Mouse (Mus musculus) lung, embryonic 14.5 days (tissue): ENCODE measurements around the gene Zfp710. TPM values are rescaled to one million over a fixed set of nuclear protein-coding genes. Genes with fewer than 3 reads are reported as not detected.
A peak's percentile ranks its signal among the peaks of the same experiment; 100 is the strongest.

Experiments used
- ATAC-seq: fragments of 200-750 bp; cut with Nextera tagmentation; 2 replicates; pipeline ENCODE4 v1.8.0; 2017; ENCODE audit warnings: mild to moderate bottlenecking, moderate TSS enrichment, moderate library complexity; ENCODE audit not compliant: insufficient read depth
- DNase-seq: peaks from one replicate; pipeline ENCODE4 v3.0.0-alpha.2; 2015
- H3K27ac ChIP-seq: fragments of 300-500 bp; sonication (generic); 2 replicates; pipeline ENCODE4 v1.5.1; 2014; ENCODE audit warnings: low read depth, mild to moderate bottlenecking, moderate library complexity
- H3K27me3 ChIP-seq: fragments of 300-500 bp; sonication (generic); 2 replicates; pipeline ENCODE4 v1.6.1; 2014; ENCODE audit warnings: low read length, control low read depth; ENCODE audit not compliant: insufficient read depth
- H3K36me3 ChIP-seq: fragments of 300-500 bp; sonication (generic); 2 replicates; pipeline ENCODE4 v1.6.1; 2014; ENCODE audit warnings: control low read depth; ENCODE audit not compliant: insufficient read depth
- H3K4me1 ChIP-seq: fragments of 300-500 bp; sonication (generic); 2 replicates; pipeline ENCODE4 v1.6.1; 2014; ENCODE audit warnings: antibody characterized with exemption, control low read depth; ENCODE audit not compliant: insufficient read depth
- H3K4me2 ChIP-seq: fragments of 300-500 bp; sonication (generic); 2 replicates; pipeline ENCODE4 v1.6.1; 2014; ENCODE audit warnings: mild to moderate bottlenecking
- H3K4me3 ChIP-seq: fragments of 300-500 bp; sonication (generic); 2 replicates; pipeline ENCODE4 v1.5.1; 2014; ENCODE audit warnings: low read depth, low read length
- H3K9ac ChIP-seq: fragments of 300-500 bp; sonication (generic); 2 replicates; pipeline ENCODE4 v1.6.1; 2014
- H3K9me3 ChIP-seq: fragments of 300-500 bp; sonication (generic); 2 replicates; pipeline ENCODE4 v1.6.1; 2016; ENCODE audit warnings: low read depth, low read length, control low read depth
- CTCF ChIP-seq: IDR thresholded peaks from 2 replicates; pipeline ENCODE4 v1.5.1; 2016; ENCODE audit warnings: antibody characterized with exemption, low read depth
- WGBS: fragments of 180-500 bp; shearing (Covaris S2); extraction: QIAGEN DNeasy Blood & Tissue Kit; methylation state at CpG from one replicate; pipeline ENCODE4 v1.1.7; 2014; 5-methylcytosine and 5-hydroxymethylcytosine counted together
- polyA plus RNA-seq: library from polyadenylated mRNA; unstranded; fragments of >200 nt; fragmentation: Nextera tagmentation; extraction: Ambion mirVana; gene quantifications from 2 replicates; pipeline ENCODE4 v1.2.1, GENCODE M21; 2014

Gene Zfp710
- polyA plus RNA-seq, 1 experiment from 2014 or later = 17.7 TPM

DNA sequence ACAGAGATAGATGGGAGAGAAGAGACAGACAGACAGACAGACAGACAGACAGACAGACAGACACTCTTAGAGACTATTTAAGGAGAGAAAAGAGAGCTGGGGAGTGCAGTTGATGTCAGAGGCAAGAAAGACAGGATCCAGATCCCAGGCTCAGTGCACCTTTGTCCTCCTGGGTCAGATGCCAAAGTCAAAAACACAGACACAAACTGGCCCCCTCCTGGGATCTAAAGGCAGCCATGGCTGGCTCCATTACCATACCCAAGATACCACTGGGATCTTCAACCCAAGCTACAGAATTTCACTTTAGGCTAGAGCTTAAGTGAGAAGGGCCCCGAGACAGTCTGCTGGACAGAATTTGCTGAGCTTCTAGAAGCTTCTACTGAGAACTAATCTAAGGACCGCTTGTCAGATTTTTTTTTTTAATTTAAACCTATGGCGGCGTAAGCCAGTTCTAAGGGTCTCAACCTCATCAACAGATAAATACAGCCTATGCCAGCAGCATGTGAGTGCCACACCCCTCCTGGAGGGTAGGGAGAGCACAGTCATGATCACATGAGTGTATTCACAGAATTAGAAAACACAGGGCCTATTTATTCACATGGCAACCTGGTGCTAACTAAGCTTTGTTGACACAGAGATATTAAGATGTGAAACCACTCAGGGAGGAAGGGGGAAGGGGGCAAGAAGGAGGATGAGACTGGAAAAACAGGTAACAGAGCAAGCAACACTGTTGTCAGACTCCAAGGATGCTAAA is 81.2 kb downstream of the Zfp710 start:
- WGBS = 92% methylated on average over 4 of the region's 4 CpGs
- ATAC-seq (no peak), DNase-seq (no peak)
- Histone ChIP-seq H3K27ac (no peak overlapping the region), H3K9ac (no peak overlapping the region), H3K4me1 (no peaks in the 10 kb centered on the region), H3K4me2 (no peak overlapping the region), H3K27me3 (no peaks in the 10 kb centered on the region), H3K9me3 (no peaks in the 10 kb centered on the region), H3K36me3 (peaks cover 63% of the 10 kb centered on the region), H3K4me3 (no peak overlapping the region)
- TF ChIP-seq CTCF = no peak

DNA sequence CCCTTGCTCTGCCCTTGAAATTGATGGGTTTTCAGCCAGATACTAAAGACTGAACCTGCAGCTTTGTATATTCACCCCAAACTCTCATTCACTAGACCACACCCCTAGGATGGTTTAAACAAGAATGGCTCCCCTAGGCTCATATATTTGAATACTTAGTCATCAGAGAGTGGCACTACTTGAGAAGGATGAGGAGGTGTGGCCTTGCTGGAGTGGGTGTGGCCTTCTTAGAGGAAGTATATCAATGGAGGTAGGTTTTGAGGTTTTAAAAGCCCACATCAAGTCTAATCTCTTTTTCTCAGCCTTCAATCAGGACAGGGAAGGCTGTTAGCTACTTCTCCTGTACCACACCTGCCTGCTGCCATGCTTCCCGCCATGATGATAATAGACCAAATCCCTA is 81.8 kb downstream of the Zfp710 start:
- WGBS = 90% methylated on average over 1 of the region's 1 CpGs
- TF ChIP-seq CTCF = no peak
- H3K36me3 ChIP-seq = peaks cover 57% of the 10 kb centered on the region
- DNase-seq (no peak), ATAC-seq (no peak)
- no peak overlapping the region for H3K4me2 ChIP-seq
- H3K27ac ChIP-seq = no peak overlapping the region
- no peak overlapping the region for H3K4me3 ChIP-seq
- H3K27me3 ChIP-seq = no peaks in the 10 kb centered on the region
- no peak overlapping the region for H3K9ac ChIP-seq
- H3K9me3 ChIP-seq = no peaks in the 10 kb centered on the region
- no peaks in the 10 kb centered on the region for H3K4me1 ChIP-seq

DNA sequence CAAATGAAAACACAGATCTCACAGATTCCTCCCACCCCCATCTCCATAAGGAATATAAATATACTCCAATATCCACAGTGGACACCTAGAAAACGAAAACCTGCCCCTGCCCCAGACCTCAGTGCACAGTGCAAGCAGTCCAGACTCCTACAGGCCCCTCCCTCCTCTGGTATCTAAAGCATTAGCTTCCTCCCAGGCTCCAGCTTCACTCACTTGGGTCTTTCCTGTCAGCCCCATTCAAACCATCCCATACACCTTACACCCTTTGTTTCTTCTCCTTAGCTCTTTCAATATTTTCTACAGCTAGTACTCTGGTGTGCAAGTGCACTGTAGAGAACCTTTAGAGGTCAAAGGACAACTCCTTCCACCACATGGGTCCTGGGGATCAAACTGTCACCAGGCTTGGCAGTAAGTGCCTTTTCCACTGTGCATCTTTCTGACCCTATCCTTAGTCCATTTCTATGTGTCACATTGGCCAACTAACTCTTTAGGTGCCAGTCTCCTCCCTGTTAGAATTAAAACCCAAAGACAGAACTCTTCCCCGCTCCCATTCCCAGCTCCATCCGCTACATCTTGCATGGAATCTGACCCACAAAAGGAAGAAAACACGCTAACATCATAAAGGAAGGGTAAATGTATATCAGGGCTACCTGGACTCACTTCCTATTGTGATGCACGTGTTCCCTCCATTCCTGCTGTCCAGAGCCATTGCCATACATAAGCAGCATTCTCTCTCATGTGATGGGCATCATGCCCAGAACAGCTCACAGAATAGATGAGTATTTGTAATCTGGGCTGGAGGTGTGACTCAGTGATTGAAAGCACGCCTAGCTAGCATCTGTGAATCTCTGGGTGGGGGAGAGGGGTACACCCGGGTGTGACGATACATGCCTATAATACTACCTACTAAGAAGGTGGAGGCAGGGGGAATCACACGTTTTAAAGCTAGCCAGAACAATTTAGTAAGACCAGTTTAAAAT is 86.7 kb downstream of the Zfp710 start:
- H3K9ac ChIP-seq = no peak overlapping the region
- no peaks in the 10 kb centered on the region for H3K9me3 ChIP-seq
- H3K27ac ChIP-seq = no peak overlapping the region
- no peak for TF ChIP-seq CTCF
- peaks cover 14% of the 10 kb centered on the region for H3K4me1 ChIP-seq
- ATAC-seq (no peak), DNase-seq (no peak)
- no peaks in the 10 kb centered on the region for H3K27me3 ChIP-seq
- 67% methylated on average over 9 of the region's 9 CpGs for WGBS
- H3K4me3 ChIP-seq = no peak overlapping the region
- peaks cover 29% of the 10 kb centered on the region for H3K36me3 ChIP-seq
- no peak overlapping the region; the same call in 1 of the 2 replicates for H3K4me2 ChIP-seq

- Histone ChIP-seq H3K36me3 (peaks cover 8% of the 10 kb centered on the region), H3K4me2 (peak overlapping the region; percentile 69), H3K4me1 (peaks cover 15% of the 10 kb centered on the region), H3K4me3 (peak overlapping the region; percentile 96), H3K9ac (peak overlapping the region; percentile 98), H3K27me3 (no peaks in the 10 kb centered on the region), H3K9me3 (no peaks in the 10 kb centered on the region), H3K27ac (peak overlapping the region; percentile 97)
- DNase-seq = peak; percentile 34
- no peak for ATAC-seq
- TF ChIP-seq CTCF = no peak
- WGBS = 10% methylated on average over 10 of the region's 10 CpGs
Observed at GRCm38 (mm10) chr7:80113989-80114388, 89.4 kb downstream of the Zfp710 start.

DNA sequence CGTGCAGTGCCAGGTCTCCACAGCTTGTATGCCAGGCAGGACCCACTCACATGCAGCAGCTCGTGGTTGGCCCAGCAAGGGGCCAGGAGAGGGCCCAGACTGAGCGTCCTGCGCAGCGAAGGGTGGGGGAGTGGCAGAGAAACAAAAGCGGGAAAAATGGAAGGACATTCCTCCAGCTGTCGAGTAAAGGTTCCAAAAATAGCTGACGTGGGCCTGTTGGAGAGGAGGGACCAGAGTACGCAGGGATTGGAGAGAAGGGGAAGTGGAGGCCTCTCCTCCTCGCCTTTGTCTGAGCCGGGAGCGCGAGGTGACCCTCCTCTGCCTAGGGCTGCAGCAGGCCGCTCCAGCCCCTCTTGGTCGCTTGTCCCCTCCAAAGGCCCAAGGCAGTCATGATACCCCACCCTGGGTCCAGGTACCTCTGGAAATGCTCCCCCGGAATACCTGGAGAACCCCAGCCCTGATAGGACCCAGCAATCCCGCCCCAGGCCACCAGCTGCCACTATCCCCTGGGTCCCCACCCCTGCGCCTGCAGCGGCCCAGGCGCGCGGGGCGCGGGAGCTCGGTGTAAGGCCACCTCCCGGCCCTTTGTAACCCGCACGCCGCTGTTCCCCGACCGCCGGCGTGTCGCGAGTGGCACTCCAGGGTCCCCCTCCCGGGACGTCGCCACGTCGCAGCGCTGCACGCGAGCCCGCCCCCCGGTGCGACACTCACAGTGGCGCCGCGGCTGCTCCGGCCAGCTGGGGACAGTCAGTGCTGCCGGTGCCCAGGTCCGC is 90.0 kb downstream of the Zfp710 start:
- no peaks in the 10 kb centered on the region for H3K27me3 ChIP-seq
- H3K36me3 ChIP-seq = peaks cover 4% of the 10 kb centered on the region
- peak overlapping the region; percentile 69 for H3K4me2 ChIP-seq
- H3K4me3 ChIP-seq = peak overlapping the region; percentile 96
- no peaks in the 10 kb centered on the region for H3K9me3 ChIP-seq
- under 1% methylated on average over 48 of the region's 52 CpGs for WGBS
- peaks cover 15% of the 10 kb centered on the region for H3K4me1 ChIP-seq
- TF ChIP-seq CTCF = no peak
- DNase-seq (peak; percentile 86), ATAC-seq (peak; percentile 85)
- H3K27ac ChIP-seq = peak overlapping the region; percentile 97
- H3K9ac ChIP-seq = peak overlapping the region; percentile 98

- WGBS = under 1% methylated on average over 29 of the region's 29 CpGs
- Histone ChIP-seq H3K4me1 (peaks cover 15% of the 10 kb centered on the region), H3K9me3 (no peaks in the 10 kb centered on the region), H3K27ac (peak within 1 kb of the TSS; percentile 97), H3K4me3 (peak within 1 kb of the TSS; percentile 96), H3K9ac (peak within 1 kb of the TSS; percentile 98), H3K36me3 (no peaks in the 10 kb centered on the region), H3K27me3 (no peaks in the 10 kb centered on the region), H3K4me2 (peak within 1 kb of the TSS; percentile 69)
- TF ChIP-seq CTCF = no peak
- ATAC-seq (peak; percentile 98), DNase-seq (peak; percentile 96)
Observed at GRCm38 (mm10) chr7:80115224-80115590, 90.6 kb downstream of the Zfp710 start, which contains the start of gene Idh2. Gene Idh2, minus strand, starts transcription at chr7:80115392.
